Mouse (Mus musculus) intestine, postnatal 0 days (tissue): Measurements from ENCODE around the gene Gm10696. TPM values are rescaled to one million over a fixed set of nuclear protein-coding genes. Genes with fewer than 3 reads are reported as not detected.
"Not testable (repeated sequence)": the region's sequence is repeated elsewhere in the genome, so short reads cannot be mapped to it uniquely, and the experiment has no call there.

ENCODE experiments used
- ATAC-seq: fragments of 200-750 bp; cut with Nextera tagmentation; 2 replicates; pipeline ENCODE4 v1.8.0; 2017; ENCODE audit warnings: mild to moderate bottlenecking, moderate TSS enrichment, moderate library complexity
- H3K27ac ChIP-seq: fragments of 300-500 bp; sonication (generic); 2 replicates; pipeline ENCODE4 v1.5.1; 2014; ENCODE audit warnings: mild to moderate bottlenecking, low read depth, low read length, moderate library complexity
- H3K27me3 ChIP-seq: fragments of 300-500 bp; sonication (generic); replicated peaks from 2 replicates; pipeline ENCODE4 v1.6.1; 2014; ENCODE audit warnings: low read length, mixed read lengths; ENCODE audit not compliant: control insufficient read depth, insufficient read depth
- H3K36me3 ChIP-seq: fragments of 300-500 bp; sonication (generic); 2 replicates; pipeline ENCODE4 v1.6.1; 2014; ENCODE audit warnings: mild to moderate bottlenecking, moderate library complexity; ENCODE audit not compliant: control insufficient read depth, insufficient read depth
- H3K4me1 ChIP-seq: fragments of 300-500 bp; sonication (generic); replicated peaks from 2 replicates; pipeline ENCODE4 v1.6.1; 2014; ENCODE audit warnings: antibody characterized with exemption, low read length, mixed read lengths; ENCODE audit not compliant: control insufficient read depth, insufficient read depth
- H3K4me2 ChIP-seq: fragments of 300-500 bp; sonication (generic); replicated peaks from 2 replicates; pipeline ENCODE4 v1.6.1; 2014; ENCODE audit warnings: low read depth, mild to moderate bottlenecking, moderate library complexity
- H3K4me3 ChIP-seq: fragments of 300-500 bp; sonication (generic); 2 replicates; pipeline ENCODE4 v1.5.1; 2014; ENCODE audit warnings: low read depth, low read length
- H3K9ac ChIP-seq: fragments of 300-500 bp; sonication (generic); 2 replicates; pipeline ENCODE4 v1.6.1; 2014; ENCODE audit warnings: mild to moderate bottlenecking, low read depth, low read length
- H3K9me3 ChIP-seq: fragments of 300-500 bp; sonication (generic); 2 replicates; pipeline ENCODE4 v1.6.1; 2016; ENCODE audit warnings: mixed run types; ENCODE audit not compliant: control insufficient read depth
- WGBS: fragments of 180-500 bp; shearing (Covaris S2); extraction: QIAGEN DNeasy Blood & Tissue Kit; methylation state at CpG from one replicate; pipeline ENCODE4 v1.1.7; 2014; 5-methylcytosine and 5-hydroxymethylcytosine counted together
- polyA plus RNA-seq: library from polyadenylated mRNA; unstranded; fragments of >200 nt; fragmentation: Nextera tagmentation; extraction: Ambion mirVana; gene quantifications from 2 replicates; pipeline ENCODE4 v1.2.1, GENCODE M21; 2015

The Gm10696 gene
- polyA plus RNA-seq = not detected in 2 replicates

DNA sequence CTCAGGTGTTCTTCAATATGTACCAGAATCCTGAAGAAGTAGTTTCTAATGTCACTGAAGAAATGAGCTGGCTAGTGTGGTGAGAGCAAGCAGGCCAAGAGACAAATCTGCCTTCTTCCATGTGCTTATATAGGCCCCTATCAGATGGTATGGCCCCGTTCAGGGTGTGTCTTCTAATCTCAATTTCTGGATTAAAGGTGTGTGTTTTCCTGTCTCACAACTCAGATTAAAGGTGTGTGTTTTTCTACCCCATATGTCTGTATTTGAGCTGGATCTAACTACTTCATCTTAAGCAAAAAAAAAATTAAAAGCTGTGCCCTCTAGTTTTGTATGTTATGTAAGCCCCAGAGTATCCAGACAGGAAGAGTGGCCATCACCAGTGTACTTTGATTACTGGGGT lies at the start of gene Gm10696:
Gm10696 (minus strand) TSS at position 101 of the 400 bp plus-strand sequence.
- 88% methylated on average over 1 of the region's 1 CpGs for WGBS
- not testable (repeated sequence) for H3K27me3 ChIP-seq, ATAC-seq

GRCm38 (mm10) chr3:94196414-94196813 lies 18.4 kb upstream of the Gm10696 start, which contains the start of gene Gm5286:
Gene Gm5286 (plus strand): TSS chr3:94196714.
- H3K4me1 ChIP-seq, H3K27me3 ChIP-seq, H3K4me3 ChIP-seq, ATAC-seq, H3K9me3 ChIP-seq, H3K36me3 ChIP-seq, H3K9ac ChIP-seq, H3K27ac ChIP-seq, H3K4me2 ChIP-seq: not testable (repeated sequence)
- WGBS = 94% methylated on average over 1 of the region's 4 CpGs

More for the DNA sequence above, at the start of gene Gm10696:
- not testable (repeated sequence) for H3K36me3 ChIP-seq, H3K9me3 ChIP-seq, H3K4me3 ChIP-seq, H3K4me1 ChIP-seq, H3K27ac ChIP-seq, H3K9ac ChIP-seq, H3K4me2 ChIP-seq

DNA sequence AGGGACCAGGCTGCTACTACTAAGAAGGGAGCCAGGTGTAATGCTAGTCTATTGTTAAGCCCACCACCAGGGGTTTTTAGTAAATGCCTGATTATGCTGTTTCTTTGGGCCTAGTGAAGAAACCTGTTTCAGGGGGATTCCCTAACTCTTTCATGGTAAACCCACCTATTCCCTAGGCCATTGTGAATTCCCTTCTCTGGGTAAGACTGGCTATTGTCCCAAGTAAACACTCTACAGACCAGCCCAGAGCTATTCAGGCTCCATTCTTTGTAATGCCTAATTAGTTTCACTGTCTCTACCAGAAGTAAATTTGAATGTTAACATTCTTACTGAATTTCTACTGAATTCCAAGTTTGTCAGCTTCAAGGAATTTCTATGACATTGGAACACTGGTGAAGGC lies 10.6 kb downstream of the Gm10696 start:
- not testable (repeated sequence) for H3K27me3 ChIP-seq, H3K27ac ChIP-seq, H3K4me1 ChIP-seq, H3K36me3 ChIP-seq, H3K9ac ChIP-seq, ATAC-seq, H3K4me3 ChIP-seq, H3K9me3 ChIP-seq, H3K4me2 ChIP-seq

Other genes with a start within 250 kb of the Gm10696 start
- 0.12 and 0.17 TPM in 2 replicates for gene Gm9117, start 234.7 kb downstream of the Gm10696 start, polyA plus RNA-seq
- gene Tdpoz5, start 216.9 kb downstream of the Gm10696 start, polyA plus RNA-seq = not detected in 2 replicates
- gene Gm9125, start 123.3 kb downstream of the Gm10696 start, polyA plus RNA-seq = 0.22 and 0.29 TPM in 2 replicates
- gene Gm10697, start 105.5 kb downstream of the Gm10696 start, polyA plus RNA-seq = not detected in 2 replicates
- gene Gm5286, start 18.5 kb upstream of the Gm10696 start, polyA plus RNA-seq = not detected in 2 replicates
- not detected in 2 replicates for gene Gm4778, start 85.8 kb upstream of the Gm10696 start, polyA plus RNA-seq
- gene Them4, start 131.9 kb upstream of the Gm10696 start, polyA plus RNA-seq = 18.0 and 19.8 TPM in 2 replicates
- gene Them5, start 163.9 kb upstream of the Gm10696 start, polyA plus RNA-seq = not detected in 2 replicates
- gene C2cd4d, start 184.2 kb upstream of the Gm10696 start, polyA plus RNA-seq = 0.65 and 0.87 TPM in 2 replicates
- gene Rorc, start 194.6 kb upstream of the Gm10696 start, polyA plus RNA-seq = 25.5 and 32.1 TPM in 2 replicates
- gene Lingo4, start 220.3 kb upstream of the Gm10696 start, polyA plus RNA-seq = 0.68 and 0.86 TPM in 2 replicates
- gene Tdrkh, start 235.1 kb upstream of the Gm10696 start, polyA plus RNA-seq = 5.6 and 6.2 TPM in 2 replicates